Mouse (Mus musculus) heart, embryonic 12.5 days (tissue): ENCODE measurements around the gene St6galnac3. TPM values are rescaled to one million over a fixed set of nuclear protein-coding genes. Genes with fewer than 3 reads are reported as not detected.

Source experiments
- ATAC-seq: fragments of 200-750 bp; cut with Nextera tagmentation; 2 replicates; pipeline ENCODE4 v1.8.0; 2017; ENCODE audit warnings: moderate TSS enrichment, moderate library complexity; ENCODE audit not compliant: insufficient number of reproducible peaks, low FRiP score
- H3K27ac ChIP-seq: fragments of 300-500 bp; sonication (generic); 2 replicates; pipeline ENCODE4 v1.5.1; 2016; ENCODE audit warnings: mild to moderate bottlenecking, moderate library complexity; ENCODE audit not compliant: poor library complexity, severe bottlenecking
- H3K27me3 ChIP-seq: fragments of 300-500 bp; sonication (generic); replicated peaks from 2 replicates; pipeline ENCODE4 v1.6.1; 2016; ENCODE audit warnings: mild to moderate bottlenecking, moderate library complexity
- H3K36me3 ChIP-seq: fragments of 300-500 bp; sonication (generic); 2 replicates; pipeline ENCODE4 v1.6.1; 2016; ENCODE audit warnings: mild to moderate bottlenecking, moderate library complexity
- H3K4me1 ChIP-seq: fragments of 300-500 bp; sonication (generic); replicated peaks from 2 replicates; pipeline ENCODE4 v1.6.1; 2016; ENCODE audit warnings: mild to moderate bottlenecking
- H3K4me2 ChIP-seq: fragments of 300-500 bp; sonication (generic); 2 replicates; pipeline ENCODE4 v1.6.1; 2016; ENCODE audit warnings: mild to moderate bottlenecking, moderate library complexity
- H3K4me3 ChIP-seq: fragments of 300-500 bp; sonication (generic); 2 replicates; pipeline ENCODE4 v1.5.1; 2016; ENCODE audit warnings: mild to moderate bottlenecking
- H3K9ac ChIP-seq: fragments of 300-500 bp; sonication (generic); 2 replicates; pipeline ENCODE4 v1.6.1; 2016; ENCODE audit warnings: mild to moderate bottlenecking, moderate library complexity
- H3K9me3 ChIP-seq: fragments of 300-500 bp; sonication (generic); replicated peaks from 2 replicates; pipeline ENCODE4 v1.6.1; 2016; ENCODE audit warnings: mild to moderate bottlenecking, moderate library complexity
- WGBS: fragments of 180-500 bp; shearing (Covaris S2); methylation state at CpG from one replicate; pipeline ENCODE4 v1.1.7; 2016; 5-methylcytosine and 5-hydroxymethylcytosine counted together
- polyA plus RNA-seq: library from polyadenylated mRNA; unstranded; fragments of >200 nt; fragmentation: Nextera tagmentation; extraction: Ambion mirVana; gene quantifications from 2 replicates; pipeline ENCODE4 v1.2.1, GENCODE M21; 2016

Gene St6galnac3
- polyA plus RNA-seq, 1 experiment from 2014 or later: 27.0 TPM

- Histone ChIP-seq H3K36me3 (no peaks in the 10 kb centered on the region), H3K4me2 (no peak overlapping the region), H3K4me3 (no peak overlapping the region), H3K27me3 (no peaks in the 10 kb centered on the region), H3K9ac (no peak overlapping the region), H3K27ac (no peak overlapping the region), H3K4me1 (no peaks in the 10 kb centered on the region), H3K9me3 (no peaks in the 10 kb centered on the region)
- 77% methylated on average over 4 of the region's 4 CpGs for WGBS
- ATAC-seq: no peak
Measured at GRCm38 (mm10) chr3:153308379-153308778, 416.6 kb downstream of the St6galnac3 start.

GRCm38 (mm10) chr3:153305153-153305552, 419.8 kb downstream of the St6galnac3 start:
- H3K4me3 ChIP-seq: no peak overlapping the region
- no peak overlapping the region for H3K4me2 ChIP-seq
- H3K9ac ChIP-seq: no peak overlapping the region
- H3K36me3 ChIP-seq: no peaks in the 10 kb centered on the region
- no peaks in the 10 kb centered on the region for H3K27me3 ChIP-seq
- H3K4me1 ChIP-seq: no peaks in the 10 kb centered on the region
- H3K27ac ChIP-seq: no peak overlapping the region
- H3K9me3 ChIP-seq: no peaks in the 10 kb centered on the region
- no peak for ATAC-seq
- 69% methylated on average over 3 of the region's 3 CpGs for WGBS

GRCm38 (mm10) chr3:153302376-153302775, 422.6 kb downstream of the St6galnac3 start:
- H3K9me3 ChIP-seq: no peaks in the 10 kb centered on the region
- no peaks in the 10 kb centered on the region for H3K4me1 ChIP-seq
- no peak overlapping the region for H3K4me2 ChIP-seq
- no peak overlapping the region for H3K27ac ChIP-seq
- 90% methylated on average over 7 of the region's 7 CpGs for WGBS
- H3K27me3 ChIP-seq: no peaks in the 10 kb centered on the region
- no peak overlapping the region for H3K4me3 ChIP-seq
- no peaks in the 10 kb centered on the region for H3K36me3 ChIP-seq
- H3K9ac ChIP-seq: no peak overlapping the region
- no peak for ATAC-seq

- no peaks in the 10 kb centered on the region for H3K27me3 ChIP-seq
- WGBS: 72% methylated on average over 22 of the region's 22 CpGs
- no peak for ATAC-seq
- H3K4me1 ChIP-seq: no peaks in the 10 kb centered on the region; the same call in 1 of the 2 replicates
- no peak overlapping the region for H3K4me2 ChIP-seq
- H3K27ac ChIP-seq: no peak overlapping the region
- no peaks in the 10 kb centered on the region for H3K9me3 ChIP-seq
- H3K9ac ChIP-seq: no peak overlapping the region
- H3K36me3 ChIP-seq: no peaks in the 10 kb centered on the region
- no peak overlapping the region for H3K4me3 ChIP-seq
Measured at GRCm38 (mm10) chr3:153296375-153297068, 428.5 kb downstream of the St6galnac3 start.

- H3K9me3 ChIP-seq: no peaks in the 10 kb centered on the region
- no peak overlapping the region for H3K4me3 ChIP-seq
- H3K4me1 ChIP-seq: no peaks in the 10 kb centered on the region; the same call in 1 of the 2 replicates
- WGBS: 86% methylated on average over 5 of the region's 5 CpGs
- H3K36me3 ChIP-seq: no peaks in the 10 kb centered on the region
- H3K27me3 ChIP-seq: no peaks in the 10 kb centered on the region
- no peak for ATAC-seq
- no peak overlapping the region for H3K9ac ChIP-seq
- no peak overlapping the region for H3K4me2 ChIP-seq
- no peak overlapping the region for H3K27ac ChIP-seq
Measured at GRCm38 (mm10) chr3:153292853-153293252, 432.1 kb downstream of the St6galnac3 start.

- H3K27me3 ChIP-seq: no peaks in the 10 kb centered on the region
- ATAC-seq: no peak
- no peak overlapping the region for H3K9ac ChIP-seq
- no peaks in the 10 kb centered on the region; the same call in 1 of the 2 replicates for H3K4me1 ChIP-seq
- H3K4me2 ChIP-seq: no peak overlapping the region
- 84% methylated on average over 9 of the region's 9 CpGs for WGBS
- no peak overlapping the region for H3K4me3 ChIP-seq
- H3K9me3 ChIP-seq: no peaks in the 10 kb centered on the region
- H3K36me3 ChIP-seq: no peaks in the 10 kb centered on the region
- H3K27ac ChIP-seq: no peak overlapping the region
Measured at GRCm38 (mm10) chr3:153292363-153292762, 432.6 kb downstream of the St6galnac3 start.

- Histone ChIP-seq H3K4me2 (no peak overlapping the region), H3K27me3 (no peaks in the 10 kb centered on the region), H3K36me3 (no peaks in the 10 kb centered on the region), H3K4me1 (no peaks in the 10 kb centered on the region), H3K9me3 (no peaks in the 10 kb centered on the region), H3K9ac (no peak overlapping the region), H3K4me3 (no peak overlapping the region), H3K27ac (no peak overlapping the region)
- ATAC-seq: no peak
- 88% methylated on average over 6 of the region's 6 CpGs for WGBS
Measured at GRCm38 (mm10) chr3:153291406-153292045, 433.4 kb downstream of the St6galnac3 start.

- no peaks in the 10 kb centered on the region for H3K27me3 ChIP-seq
- no peaks in the 10 kb centered on the region for H3K9me3 ChIP-seq
- no peak overlapping the region for H3K27ac ChIP-seq
- H3K4me2 ChIP-seq: no peak overlapping the region
- H3K4me3 ChIP-seq: no peak overlapping the region
- no peak overlapping the region for H3K9ac ChIP-seq
- ATAC-seq: no peak
- H3K4me1 ChIP-seq: 0 out of 2 replicates have a peak, but pooled peaks cover 2% of the 10 kb centered on the region
- no peaks in the 10 kb centered on the region for H3K36me3 ChIP-seq
- WGBS: 91% methylated on average over 4 of the region's 4 CpGs
Measured at GRCm38 (mm10) chr3:153289971-153290370, 435.0 kb downstream of the St6galnac3 start.

- 0 out of 2 replicates have a peak, but pooled peaks cover 2% of the 10 kb centered on the region for H3K4me1 ChIP-seq
- H3K36me3 ChIP-seq: no peaks in the 10 kb centered on the region
- H3K9me3 ChIP-seq: no peaks in the 10 kb centered on the region
- ATAC-seq: no peak
- WGBS: 91% methylated on average over 4 of the region's 4 CpGs
- no peak overlapping the region for H3K4me2 ChIP-seq
- no peak overlapping the region for H3K9ac ChIP-seq
- no peaks in the 10 kb centered on the region for H3K27me3 ChIP-seq
- no peak overlapping the region for H3K27ac ChIP-seq
- no peak overlapping the region for H3K4me3 ChIP-seq
Measured at GRCm38 (mm10) chr3:153287564-153287963, 437.4 kb downstream of the St6galnac3 start.

- Histone ChIP-seq H3K9me3 (no peaks in the 10 kb centered on the region), H3K27ac (no peak overlapping the region), H3K9ac (no peak overlapping the region), H3K4me2 (no peak overlapping the region), H3K4me1 (0 out of 2 replicates have a peak, but pooled peaks cover 2% of the 10 kb centered on the region), H3K4me3 (no peak overlapping the region), H3K36me3 (no peaks in the 10 kb centered on the region), H3K27me3 (no peaks in the 10 kb centered on the region)
- 89% methylated on average over 6 of the region's 6 CpGs for WGBS
- no peak for ATAC-seq
Measured at GRCm38 (mm10) chr3:153287081-153287480, 437.9 kb downstream of the St6galnac3 start.

- no peak overlapping the region for H3K9ac ChIP-seq
- WGBS: 76% methylated on average over 16 of the region's 16 CpGs
- no peaks in the 10 kb centered on the region for H3K27me3 ChIP-seq
- H3K9me3 ChIP-seq: no peaks in the 10 kb centered on the region
- H3K4me2 ChIP-seq: no peak overlapping the region
- ATAC-seq: no peak
- no peaks in the 10 kb centered on the region for H3K36me3 ChIP-seq
- no peak overlapping the region for H3K4me3 ChIP-seq
- H3K4me1 ChIP-seq: peaks cover 18% of the 10 kb centered on the region
- H3K27ac ChIP-seq: no peak overlapping the region
Measured at GRCm38 (mm10) chr3:153282123-153282765, 442.7 kb downstream of the St6galnac3 start.
